Mouse (Mus musculus) brain, embryonic 14.5 days (tissue): ENCODE data around the gene Kat8.

Source experiments
- CTCF ChIP-seq: fragments of 200-500 bp; IDR thresholded peaks from 2 replicates; pipeline ENCODE4 v1.5.1; 2012; ENCODE audit warnings: inconsistent platforms, mild to moderate bottlenecking, moderate library complexity, borderline replicate concordance; ENCODE audit not compliant: insufficient read depth, insufficient read length; ENCODE audit errors: extremely low read depth
- POLR2A ChIP-seq: fragments of 200-500 bp; IDR thresholded peaks from 2 replicates; pipeline ENCODE4 v1.6.1; 2012; ENCODE audit warnings: mild to moderate bottlenecking, inconsistent platforms, borderline replicate concordance; ENCODE audit not compliant: poor library complexity, insufficient read depth, insufficient read length, severe bottlenecking; ENCODE audit errors: extremely low read depth

DNA sequence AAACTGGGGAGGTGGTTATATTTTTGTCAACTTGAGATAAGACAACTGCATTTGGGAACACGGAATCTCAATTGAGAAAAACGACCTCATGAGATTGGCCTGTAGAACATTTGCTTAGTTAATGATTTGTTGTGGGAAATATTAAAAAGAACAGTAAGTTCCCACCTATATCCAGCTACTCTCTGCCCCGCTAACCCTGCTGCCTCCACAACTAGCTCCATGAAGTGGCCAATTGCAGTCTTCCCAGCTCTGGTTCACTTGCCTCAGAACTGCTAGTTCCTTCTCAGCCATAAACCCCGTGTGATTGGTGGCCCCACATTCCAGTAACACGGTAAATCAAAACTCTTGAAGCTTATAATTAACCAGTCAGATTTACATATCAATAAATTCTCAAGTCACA, 47.0 kb downstream of the Kat8 start:
- no peak for TF ChIP-seq CTCF
- no peak for TF ChIP-seq POLR2A
